Mouse (Mus musculus): ENCODE measurements around the gene Gatad2a.

DNA sequence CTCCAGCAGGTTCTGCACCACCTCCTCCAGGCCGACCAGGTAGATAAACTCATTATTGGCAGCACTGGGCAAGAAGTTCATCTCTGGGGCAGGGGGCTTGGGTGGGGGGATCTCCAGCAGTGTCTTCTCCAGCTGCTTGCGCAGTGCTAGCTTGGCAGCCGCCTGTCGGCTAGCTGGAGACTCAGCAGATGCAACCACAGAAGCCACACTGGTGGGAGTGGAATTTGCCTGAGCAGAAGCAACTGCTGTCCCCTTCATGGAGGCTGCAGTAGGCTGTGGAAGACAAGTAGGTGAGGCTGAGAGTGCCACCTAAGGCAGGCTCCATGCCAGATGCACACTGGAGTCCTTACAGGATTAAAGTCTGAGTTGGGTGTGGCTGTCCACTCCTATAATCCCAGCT is 81.7 kb downstream of the Gatad2a start:
- no peak for TF ChIP-seq CTCF (IDR thresholded peaks at IDR 0.05; ENCODE audit: control insufficient read depth, insufficient read depth, low read length)
- no peak for TF ChIP-seq POLR2A (IDR thresholded peaks at IDR 0.05; ENCODE audit: borderline replicate concordance, control insufficient read depth, low read depth, low read length)
